Mouse (Mus musculus): ENCODE measurements at regions not wholly inside any gene's neighbourhood (a gene's known extent, or its start where the extent isn't known, plus 50 kb on each side); places are given as distances from the start of the nearest gene placed in this dataset.

GRCm38 (mm10) chr16:27138384-27138783 is 146.9 kb upstream of the Gmnc start:
- ATAC-seq (ENCODE audit: low TSS enrichment): no peak

DNA sequence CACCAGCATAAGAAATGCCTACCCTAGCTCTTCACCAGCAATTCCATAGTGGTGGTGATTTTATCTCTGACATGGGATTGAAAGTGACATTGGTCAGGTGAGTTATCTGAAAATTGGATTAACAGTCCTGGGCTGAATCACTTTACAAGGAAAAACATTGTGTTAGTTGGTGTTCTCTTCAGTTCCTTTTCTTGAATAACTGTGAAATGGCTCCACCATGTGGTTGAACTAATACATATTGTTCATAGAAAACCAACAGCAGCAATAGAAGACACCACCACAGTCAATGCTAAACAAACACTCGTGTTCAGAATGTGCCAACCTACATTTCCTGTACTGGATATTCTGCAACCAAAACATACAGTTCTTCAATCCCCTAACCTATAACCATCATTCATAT is 147.5 kb upstream of the Gmnc start:
- ATAC-seq (ENCODE audit: low TSS enrichment): peak; percentile 92

GRCm38 (mm10) chr16:27140037-27140436 is 148.6 kb upstream of the Gmnc start:
- peak; percentile 74 for ATAC-seq (ENCODE audit: low TSS enrichment)

- peak; percentile 93 for ATAC-seq (ENCODE audit: low TSS enrichment)
Observed at GRCm38 (mm10) chr16:27155805-27156204, 151.5 kb upstream of the Ostn start.

- no peak; the same call in 1 of the 2 replicates for ATAC-seq (ENCODE audit: low TSS enrichment)
Observed at GRCm38 (mm10) chr16:27195650-27196049, 111.6 kb upstream of the Ostn start.
